Mouse (Mus musculus): ENCODE measurements around the gene Ear14.
A peak's percentile ranks its signal among the peaks of the same experiment; 100 is the strongest.
"Not testable (repeated sequence)": the region's sequence is repeated elsewhere in the genome, so short reads cannot be mapped to it uniquely, and the experiment has no call there.

The Ear14 gene

DNA sequence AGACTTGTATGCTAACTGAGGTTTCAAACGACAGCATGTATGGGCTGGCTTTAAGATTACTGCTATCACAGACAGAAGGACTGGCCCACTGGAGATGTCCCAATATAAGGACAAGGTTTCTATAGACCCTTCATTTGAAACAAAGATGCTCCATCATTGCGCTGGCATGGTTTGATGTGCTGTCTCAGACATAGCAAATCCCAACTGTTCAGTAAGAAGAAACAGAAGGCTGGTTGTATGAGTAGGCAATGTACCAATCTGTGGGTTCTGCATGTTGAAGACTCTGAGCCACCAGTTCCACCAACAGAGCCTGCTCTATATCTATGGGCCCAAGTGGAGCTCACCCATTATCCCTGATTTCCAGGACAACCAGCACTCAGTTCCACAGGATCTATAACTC is at the start of gene Ear14:
TSS of gene Ear14 (plus strand) at position 277 of the 400 bp plus-strand sequence.
- no peak for DNase-seq

DNA sequence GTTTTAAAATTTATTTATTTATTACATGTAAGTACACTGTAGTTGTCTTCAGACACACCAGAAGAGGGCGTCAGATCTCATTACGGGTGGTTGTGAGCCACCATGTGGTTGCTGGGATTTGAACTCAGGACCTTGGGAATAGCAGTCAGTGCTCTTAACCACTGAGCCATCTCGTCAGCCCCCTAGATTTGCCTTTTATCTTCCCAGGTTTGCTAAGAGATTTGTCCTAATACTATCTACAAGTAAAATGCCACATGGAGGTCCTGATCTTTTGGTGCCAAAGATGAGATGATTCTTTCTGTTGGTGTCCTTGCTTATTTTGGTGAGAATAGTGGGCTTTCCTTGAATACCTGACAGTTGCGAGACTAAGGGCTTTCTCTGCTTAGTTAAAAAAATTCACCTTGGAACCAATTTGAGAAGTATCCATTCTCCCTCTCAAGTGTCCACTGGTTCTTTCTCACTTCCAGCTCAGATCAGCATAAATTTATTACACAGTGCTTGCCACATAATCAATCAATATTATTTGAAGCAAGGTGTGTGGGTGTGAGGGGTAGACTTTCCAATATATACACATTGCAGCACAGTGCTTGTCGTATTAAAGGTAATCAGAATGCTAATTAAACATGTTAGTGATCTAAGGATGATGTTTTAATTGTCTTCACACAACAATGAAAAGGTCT is 47.0 kb upstream of the Ear14 start:
- DNase-seq, result no peak

DNA sequence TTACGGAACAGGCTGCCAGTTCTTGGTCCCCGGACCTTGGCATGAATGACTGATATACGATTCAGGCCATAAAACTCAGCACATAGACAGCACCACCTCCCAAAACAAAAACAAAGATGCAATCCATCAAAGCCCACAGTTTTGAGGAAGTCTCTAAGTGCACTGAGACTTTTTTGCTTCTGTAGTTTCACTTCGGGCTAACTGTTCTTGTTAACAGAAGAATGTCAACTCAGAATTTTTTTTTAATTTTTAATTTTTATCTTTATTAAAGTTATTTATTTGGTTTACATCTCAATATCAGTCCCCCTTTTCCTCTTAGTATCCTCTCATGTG is 46.5 kb upstream of the Ear14 start:
- DNase-seq, result no peak

DNA sequence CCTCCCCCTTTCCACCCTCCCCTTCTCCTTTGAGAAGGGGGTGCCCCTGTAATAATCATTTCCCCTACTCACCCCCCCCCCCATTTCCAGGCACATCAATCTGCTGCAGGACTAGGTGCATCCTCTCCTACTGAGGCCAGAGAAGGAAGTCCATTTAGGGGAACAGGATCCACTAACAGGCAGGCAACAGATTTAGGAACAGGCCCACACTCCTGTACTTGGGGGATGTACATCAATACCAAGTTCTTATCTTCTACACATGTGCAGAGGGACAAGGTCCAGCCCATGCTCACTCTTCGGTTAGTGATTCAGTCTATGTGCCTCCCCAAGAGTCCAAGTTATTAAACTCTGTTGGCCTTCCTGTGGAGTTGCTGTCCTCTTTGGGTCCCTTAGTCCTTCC is 46.1 kb upstream of the Ear14 start:
- DNase-seq, result no peak

DNA sequence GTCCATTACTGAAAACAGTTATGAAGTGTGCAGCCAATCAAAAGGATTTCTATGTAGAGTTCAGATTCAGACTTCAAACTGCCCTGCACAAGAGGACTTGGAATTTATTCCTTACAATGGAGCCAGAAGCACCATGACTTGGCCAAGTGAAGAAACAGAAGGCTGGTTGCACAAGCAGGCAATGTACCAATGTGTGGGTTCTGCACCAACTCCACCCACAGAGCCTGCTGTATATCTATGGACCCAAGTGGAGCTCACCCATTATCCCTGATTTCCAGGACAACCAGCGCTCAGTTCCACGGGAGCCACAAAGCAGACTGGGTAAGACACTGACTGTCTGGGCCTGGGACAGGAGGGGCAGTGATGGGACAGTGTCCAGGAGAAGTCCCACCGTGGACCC is 41.2 kb upstream of the Ear14 start, which contains the start of gene Rnase2b:
TSS of gene Rnase2b (plus strand) at position 285 of the 400 bp plus-strand sequence.
- DNase-seq, result not testable (repeated sequence)

DNA sequence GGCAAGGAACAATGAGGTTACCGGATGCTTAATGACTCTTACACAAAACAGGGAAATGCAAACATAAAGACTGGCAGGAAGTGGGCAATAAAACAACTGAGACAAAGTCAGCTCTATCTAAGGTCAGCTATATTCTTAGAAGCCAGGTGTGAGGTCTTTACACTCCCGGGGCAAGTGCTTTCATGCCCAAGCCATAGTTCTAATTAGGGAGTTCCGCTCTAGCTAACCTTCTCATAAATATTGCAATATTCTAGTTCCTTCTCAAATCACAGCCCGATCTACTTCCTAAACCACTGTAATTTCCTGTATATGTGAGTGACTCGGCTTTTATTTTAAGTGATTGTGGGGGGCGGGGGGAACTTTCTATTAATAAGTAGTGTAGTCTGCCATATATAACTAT is 39.9 kb upstream of the Ear14 start:
- DNase-seq, result not testable (repeated sequence)

DNA sequence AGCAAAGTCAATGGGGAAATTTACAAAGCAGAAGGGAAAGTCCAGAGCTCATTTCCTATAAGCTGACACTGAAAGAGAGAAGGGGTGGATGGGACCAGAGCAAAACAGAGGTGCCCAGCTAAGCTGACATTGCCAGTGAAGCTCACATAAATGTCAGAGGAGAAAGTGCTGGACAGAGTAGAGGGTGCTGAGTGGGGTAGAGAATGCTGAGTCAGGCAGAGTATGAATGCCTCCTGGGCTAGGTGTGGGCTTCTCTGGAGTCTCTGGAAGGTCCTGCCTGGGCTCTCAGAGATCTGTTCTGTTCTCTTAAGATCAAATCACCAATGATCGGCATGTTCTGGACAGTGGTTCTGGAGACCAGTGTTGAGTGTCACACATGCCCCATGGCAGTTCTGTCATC is 37.8 kb upstream of the Ear14 start:
- DNase-seq, result no peak

DNA sequence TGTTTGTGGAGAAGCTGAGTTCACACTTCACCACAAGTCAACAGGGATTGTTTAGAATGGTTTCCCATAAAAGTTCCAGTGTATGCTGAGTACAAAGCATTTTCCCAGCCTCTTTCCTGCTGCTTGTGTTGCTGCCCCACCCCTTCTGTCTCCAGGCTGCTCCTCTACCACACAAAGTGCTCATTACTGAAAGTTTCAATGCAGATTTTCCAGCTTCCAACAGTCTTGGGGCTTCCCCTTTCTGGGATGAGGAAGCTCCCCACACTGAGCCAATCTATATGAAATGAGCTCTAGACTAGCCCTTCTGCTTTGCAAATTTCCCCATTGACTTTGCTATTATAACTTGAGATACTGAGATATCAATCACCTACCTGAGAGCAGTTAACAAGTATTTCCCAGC is 37.1 kb upstream of the Ear14 start:
- DNase-seq, result no peak

DNA sequence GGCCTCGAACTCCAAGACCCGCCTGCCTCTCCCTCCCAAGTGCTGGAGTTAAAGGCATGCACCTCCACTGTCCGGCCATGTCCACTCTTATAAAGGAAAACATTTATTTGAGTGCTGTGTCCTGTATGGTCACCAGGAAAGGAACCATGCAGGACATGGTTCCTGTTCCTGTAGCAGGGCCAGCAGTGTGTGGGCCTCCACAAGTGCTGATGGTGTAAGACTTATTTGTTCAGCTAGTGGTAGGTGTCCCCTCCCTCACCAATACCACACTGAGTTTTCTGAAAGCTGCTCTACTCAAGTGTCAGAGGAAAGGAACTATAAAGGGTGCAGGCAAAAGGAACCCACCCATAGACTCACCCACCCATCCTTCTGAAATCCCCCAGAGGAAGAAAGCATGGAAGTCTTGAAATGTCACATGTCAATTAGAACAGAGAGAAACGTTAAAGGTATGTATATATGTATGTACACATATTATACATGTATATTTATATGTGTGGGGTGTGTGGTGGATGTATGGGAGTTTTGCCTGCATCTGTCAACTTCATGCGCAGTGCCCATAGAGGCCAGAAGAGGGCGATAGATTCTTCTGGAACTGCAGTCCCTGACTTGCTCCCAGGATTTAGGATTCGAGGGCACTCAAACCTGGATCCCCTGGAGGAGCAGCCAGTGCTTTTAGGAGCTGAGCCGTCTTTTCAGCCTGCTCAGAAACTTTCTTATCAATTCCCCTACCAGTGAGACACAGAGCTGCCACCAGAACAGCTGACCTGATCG is 30.9 kb upstream of the Ear14 start:
- peak; percentile 38 for DNase-seq

DNA sequence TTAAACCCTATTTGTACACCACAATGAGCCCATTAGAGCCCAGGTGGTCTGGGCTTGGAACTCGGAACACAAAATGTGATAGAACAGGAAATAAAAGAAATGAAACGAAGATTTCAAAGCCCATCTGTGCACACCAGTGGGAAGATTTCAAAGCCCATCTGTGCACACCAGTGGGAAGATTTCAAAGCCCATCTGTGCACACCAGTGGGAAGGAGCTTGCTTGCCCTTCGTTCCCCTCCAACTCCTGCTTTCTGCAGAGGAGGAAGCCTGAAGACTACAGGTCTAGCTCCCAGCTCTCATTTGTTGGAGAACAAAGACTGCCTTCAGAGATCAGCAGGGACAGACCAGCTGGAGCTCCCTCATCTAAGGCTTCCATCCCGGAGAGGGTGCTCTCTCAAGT is 30.2 kb upstream of the Ear14 start:
- not testable (repeated sequence) for DNase-seq

DNA sequence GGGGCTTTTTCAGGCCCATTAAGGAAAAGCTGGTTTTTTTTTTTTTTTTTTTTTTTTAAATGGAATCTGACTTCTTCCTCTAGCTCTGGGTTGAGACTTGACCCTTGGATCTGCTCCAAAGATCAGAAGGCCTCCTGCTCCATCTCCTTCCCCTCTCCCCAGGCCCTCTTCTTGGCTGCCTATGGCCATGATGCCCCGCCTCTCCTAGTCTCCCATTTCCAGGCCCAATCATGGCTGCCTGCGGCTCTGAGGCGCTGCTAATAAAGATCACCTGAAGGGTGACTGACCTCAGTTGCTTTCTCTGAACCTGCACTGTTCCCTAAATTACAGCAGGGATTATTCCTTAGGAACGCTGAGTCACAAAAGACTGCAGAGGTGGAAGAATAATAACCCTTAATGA is 29.3 kb upstream of the Ear14 start:
- no peak for DNase-seq

DNA sequence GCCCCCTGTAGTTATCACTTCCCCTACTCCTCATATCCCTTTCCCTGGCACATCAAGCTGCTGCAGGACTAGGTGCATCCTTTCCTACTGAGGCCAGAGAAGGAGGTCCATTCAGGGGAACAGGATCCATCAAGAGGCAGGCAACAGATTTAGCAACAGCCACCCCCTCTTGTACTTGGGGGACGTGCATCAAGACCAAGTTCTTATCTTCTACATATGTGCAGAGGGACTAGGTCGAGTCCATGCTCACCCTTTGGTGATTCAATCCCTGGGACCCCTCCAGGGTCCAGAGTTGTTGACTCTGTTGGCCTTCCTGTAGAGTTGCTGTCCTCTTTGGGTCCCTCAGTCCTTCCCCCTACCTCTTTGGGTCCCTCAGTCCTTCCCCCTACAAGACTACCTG is 22.1 kb upstream of the Ear14 start:
- DNase-seq, result not testable (repeated sequence)

DNA sequence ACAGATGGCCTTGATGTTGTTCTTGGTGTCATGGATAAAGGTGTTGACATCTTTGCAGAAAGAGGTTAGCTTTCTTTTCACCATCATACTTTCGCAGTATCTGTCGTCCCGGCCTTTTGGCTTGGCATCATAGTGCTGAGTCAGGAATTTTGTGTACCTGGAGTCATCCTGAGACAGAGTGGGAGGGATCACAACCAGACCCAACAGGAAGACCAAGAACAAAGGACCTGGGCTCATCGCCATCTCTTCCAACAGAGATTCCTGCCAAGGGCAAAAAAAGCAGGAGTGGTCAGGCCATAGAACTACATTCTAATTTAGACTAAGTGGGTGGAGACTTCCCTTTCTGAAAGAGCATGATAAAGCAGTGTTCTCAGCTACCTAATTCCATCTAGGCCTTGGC is 7.5 kb upstream of the Ear14 start:
- no peak for DNase-seq

DNA sequence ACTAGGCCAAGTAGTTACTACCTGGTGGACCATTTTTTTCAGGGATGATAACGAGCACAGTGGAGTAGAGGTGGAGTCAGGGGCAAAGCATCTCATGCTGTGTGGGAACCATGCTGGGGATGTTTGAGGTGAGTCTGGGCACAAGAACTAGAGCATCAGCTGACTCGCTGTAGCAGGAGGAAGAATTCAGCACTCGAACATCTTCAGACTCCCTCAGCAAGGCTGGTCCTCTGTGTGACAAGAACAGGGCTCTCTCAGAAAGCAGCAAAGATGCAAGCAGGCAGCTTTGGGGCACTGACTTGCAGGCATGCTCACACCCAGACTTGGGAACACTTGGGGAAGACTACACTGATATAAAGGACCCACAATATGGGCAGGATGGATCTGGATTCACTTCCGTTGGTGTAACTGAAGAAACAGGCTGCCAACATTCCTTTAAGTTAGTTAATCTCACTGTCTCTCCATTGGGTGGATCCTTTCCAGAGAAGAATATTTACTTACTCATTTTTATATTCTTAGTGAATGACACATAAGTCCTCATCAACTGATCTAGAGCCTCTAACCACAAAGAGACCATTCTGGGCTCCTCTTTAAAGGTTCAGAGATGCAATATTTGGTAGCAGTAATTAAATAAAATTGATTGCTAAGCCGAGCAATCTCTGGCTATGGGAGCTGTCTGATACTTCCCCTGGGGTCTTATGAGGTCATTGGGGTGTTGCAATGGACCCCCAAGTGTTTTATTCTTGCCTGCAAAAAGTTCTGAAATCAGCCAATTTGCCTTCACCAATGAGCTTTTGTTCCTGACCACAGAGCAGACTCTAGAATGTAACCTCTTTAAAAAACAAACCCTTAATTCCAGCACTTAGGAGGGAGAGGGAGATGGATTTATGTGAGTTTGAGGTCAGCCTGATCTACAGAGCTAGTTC is 3.8 kb upstream of the Ear14 start, which contains the start of gene Ang2:
TSS of gene Ang2 (minus strand) at position 51 of the 926 bp plus-strand sequence.
- DNase-seq, result no peak

DNA sequence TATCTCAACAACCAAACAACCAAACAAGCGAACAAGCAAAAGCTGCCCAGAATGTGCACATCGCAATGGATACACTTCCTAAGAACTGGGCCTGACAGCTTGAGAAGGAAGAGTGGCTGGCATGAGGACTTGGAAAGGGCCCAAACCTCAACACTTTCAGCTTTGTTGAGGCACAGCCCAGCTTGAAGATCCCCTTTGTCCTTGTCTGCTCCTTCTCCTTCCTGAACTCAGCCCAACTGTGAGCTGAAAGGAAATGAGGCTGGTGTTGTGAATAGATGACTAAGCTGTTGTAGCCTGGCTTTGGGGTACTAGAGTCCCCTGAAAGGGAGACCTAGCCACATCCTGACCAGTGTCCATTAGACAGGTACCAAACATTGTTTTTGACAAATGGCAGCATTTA is 3.1 kb upstream of the Ear14 start:
- no peak for DNase-seq

DNA sequence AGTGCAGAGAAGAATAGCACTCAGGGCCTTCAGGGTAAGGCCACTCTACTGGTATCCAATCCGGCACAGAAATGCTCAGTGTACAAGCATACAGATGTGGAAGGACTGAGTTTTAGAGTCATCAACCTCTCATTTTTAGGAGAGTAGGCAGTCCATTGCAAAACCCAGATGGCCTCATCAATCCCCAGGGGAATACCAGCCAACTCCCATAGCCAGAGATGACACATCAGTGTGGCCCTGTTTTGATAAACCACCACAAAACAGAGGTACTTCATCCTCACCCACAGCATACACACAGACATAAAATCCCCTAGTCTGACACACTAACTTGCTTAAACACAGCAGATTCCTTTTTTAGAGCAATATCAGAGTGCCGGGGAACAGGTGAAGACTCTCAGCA is 2.7 kb upstream of the Ear14 start:
- DNase-seq, result no peak

DNA sequence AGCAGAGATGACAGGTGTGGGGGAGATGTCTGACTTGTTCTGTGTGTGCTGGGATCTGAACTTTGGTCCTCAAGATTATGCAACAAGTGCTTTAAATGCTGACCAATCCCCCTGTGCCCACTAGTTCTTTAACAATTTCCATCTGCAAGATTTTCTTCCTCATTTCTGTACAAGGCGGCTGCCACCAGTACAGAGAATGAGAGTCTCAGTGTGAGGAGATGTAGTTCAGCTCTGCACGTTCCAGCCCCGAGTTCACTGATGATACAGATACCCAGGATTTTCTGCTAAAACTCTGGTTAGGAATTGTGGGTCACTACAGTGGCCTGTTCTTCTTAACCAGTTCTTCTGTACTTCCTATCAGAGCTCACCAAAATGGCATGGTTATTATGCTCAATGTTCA is 16.9 kb downstream of the Ear14 start:
- DNase-seq, result not testable (repeated sequence)

DNA sequence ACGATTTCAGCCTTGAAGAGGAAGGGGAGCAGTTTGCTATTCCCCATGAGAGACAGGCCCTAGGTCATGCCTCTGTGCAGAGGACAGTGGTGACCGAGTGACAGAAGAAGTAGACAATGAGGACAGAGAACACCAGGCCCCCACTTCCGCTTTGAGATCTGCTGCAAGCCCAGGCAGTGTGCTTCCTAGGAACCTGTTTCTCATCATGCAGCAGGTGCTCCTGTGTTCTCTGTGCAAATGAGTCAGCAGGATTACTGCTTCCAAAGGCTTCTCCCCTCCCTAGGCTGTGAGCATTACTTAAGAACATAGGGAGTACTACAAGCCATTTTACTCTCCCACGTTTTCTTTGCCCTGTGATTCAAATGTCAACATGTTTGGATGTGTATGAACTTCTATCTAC is 26.5 kb downstream of the Ear14 start:
- DNase-seq, result not testable (repeated sequence)

DNA sequence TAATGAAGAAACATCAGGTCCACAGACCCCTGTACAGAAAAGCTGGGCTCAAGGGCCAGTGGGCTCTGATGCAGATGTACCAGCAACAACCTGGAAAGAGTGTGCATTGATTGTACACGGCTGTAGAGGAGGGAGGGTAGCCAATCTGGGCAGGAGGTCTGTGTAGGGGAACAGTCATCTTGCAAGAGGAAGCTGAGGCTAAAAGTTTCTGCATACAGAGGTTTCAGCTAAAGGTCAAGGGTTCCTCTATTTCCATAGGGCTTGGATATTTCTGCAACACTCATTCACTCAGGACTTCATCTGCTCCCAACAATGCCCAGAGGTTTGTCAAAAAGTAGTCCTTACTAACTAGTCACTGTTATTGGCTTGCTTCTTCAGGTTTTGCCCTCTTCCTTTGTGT is 34.3 kb downstream of the Ear14 start:
- not testable (repeated sequence) for DNase-seq

DNA sequence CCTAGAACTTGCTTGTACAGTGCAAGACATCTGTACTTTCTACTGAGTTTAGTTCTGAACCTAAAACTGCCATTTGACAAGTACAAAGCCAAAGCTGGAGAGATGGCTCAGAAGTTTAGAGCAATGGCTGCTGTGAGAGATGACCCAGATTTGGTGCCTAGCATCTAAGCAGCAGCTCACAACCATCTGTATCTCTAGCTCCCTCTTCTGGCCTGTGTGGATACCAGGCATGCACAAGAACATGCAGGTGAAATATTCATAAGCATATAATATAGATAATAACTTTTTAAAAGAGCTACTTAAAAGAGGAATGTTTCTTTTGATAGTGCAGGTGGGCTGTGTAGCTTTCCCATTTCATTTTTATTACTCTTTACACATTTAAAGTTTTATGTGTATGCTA is 37.7 kb downstream of the Ear14 start:
- DNase-seq, result peak; percentile 5

DNA sequence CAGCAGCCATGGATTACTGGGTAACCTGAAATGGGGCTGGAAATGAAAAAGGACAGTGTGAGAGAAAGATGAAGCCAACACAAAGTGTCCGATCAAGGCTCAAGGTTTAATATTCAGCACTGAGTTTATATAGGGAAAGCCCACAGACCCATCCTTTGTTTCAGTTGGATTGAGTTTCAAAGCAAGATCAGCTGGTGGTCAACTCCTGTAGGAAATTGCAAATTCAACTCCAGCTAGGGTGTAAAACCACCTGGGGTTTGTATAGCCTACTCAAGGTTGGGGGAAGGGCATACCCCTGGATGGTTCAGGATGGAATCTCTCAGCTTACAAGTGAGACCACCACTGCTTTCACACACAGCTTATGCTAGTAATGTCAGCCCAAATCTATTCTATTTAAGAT is 44.5 kb downstream of the Ear14 start:
- DNase-seq, result no peak

DNA sequence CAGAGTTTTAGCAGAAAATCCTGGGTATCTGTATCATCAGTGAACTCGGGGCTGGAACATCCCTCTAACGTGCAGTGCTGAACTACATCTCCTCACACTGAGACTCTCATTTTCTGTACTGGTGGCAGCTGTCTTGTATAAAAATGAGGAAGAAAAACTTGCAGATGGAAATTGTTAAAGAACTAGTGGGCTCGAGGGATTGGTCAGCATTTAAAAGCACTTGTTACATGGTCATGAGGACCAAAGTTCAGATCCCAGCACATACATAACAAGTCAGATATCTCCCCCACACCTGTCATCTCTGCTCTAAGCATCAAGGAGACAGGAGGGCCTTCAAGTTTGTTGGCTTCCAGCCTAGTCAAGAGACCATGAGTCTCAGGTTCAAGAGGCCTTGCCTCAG is 47.2 kb downstream of the Ear14 start:
- no peak for DNase-seq

DNA sequence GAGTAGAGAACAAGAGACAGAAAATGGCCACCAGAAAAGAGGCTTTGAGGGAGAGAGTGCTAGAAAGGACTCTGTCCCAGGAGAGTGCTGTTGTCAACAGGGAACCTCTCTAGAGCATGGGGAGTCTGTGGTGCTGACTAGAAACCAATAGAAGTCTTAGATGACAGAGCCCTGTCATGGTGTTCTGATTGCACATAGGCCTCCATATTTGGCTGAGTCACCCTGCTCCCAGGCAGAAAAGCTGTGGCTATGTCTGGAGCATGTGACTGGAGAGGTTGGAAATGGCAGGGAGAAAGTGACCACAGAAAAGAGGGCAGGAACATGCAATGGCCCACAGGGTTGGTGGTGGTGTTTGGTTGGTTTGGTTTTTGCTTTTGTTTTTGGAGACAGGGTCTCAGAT is 49.0 kb downstream of the Ear14 start:
- DNase-seq, result not testable (repeated sequence)

Measured in right cerebral cortex, postnatal 4 days (tissue).